Mouse (Mus musculus) Patski (cell line): ENCODE results near the gene Stip1. TPM values are rescaled to one million over a fixed set of nuclear protein-coding genes. Genes with fewer than 3 reads are reported as not detected.
"Not testable (repeated sequence)": the region's sequence is repeated elsewhere in the genome, so short reads cannot be mapped to it uniquely, and the experiment has no call there.

Experiments used
- ATAC-seq: fragments of 100-300 bp; one replicate; pipeline ENCODE4 v1.8.0; 2021
- CTCF ChIA-PET: fragments of 350-600 bp; sonication (Branson Sonifier 250); formaldehyde crosslinking; loops from one replicate; lab custom pipeline; 2022; ENCODE audit warnings: inconsistent platforms; lab: Charles Lee
- POLR2A ChIA-PET: fragments of 350-600 bp; sonication (Branson Sonifier 250); formaldehyde crosslinking; loops from one replicate; lab custom pipeline; 2022; ENCODE audit warnings: antibody characterized with exemption, inconsistent platforms; lab: Charles Lee
- DNase-seq: peaks from one replicate; pipeline ENCODE4 v3.0.0-alpha.2; 2011; ENCODE audit warnings: low read depth, low spot score
- H3K27me3 ChIP-seq: fragments of 371-371 bp; one replicate; pipeline ENCODE4 v1.5.1; 2021
- CTCF ChIP-seq: fragments of 100-300 bp; IDR thresholded peaks from one replicate; pipeline ENCODE4 v1.5.1; 2021
- in situ Hi-C: fragments of 300-500 bp; cut with MboI; formaldehyde crosslinking; loops from 3 replicates; pipeline ENCODE4 v1.11.1; 2018; ENCODE audit warnings: low pct_unique_long_range_greater_than_20kb, mixed read lengths
- polyA plus RNA-seq: library from polyadenylated mRNA; unstranded; gene quantifications from one replicate; pipeline ENCODE4 v1.2.3, GENCODE M21; 2021

The Stip1 gene
- polyA plus RNA-seq, 1 experiment from 2014 or later = 301 TPM

DNA sequence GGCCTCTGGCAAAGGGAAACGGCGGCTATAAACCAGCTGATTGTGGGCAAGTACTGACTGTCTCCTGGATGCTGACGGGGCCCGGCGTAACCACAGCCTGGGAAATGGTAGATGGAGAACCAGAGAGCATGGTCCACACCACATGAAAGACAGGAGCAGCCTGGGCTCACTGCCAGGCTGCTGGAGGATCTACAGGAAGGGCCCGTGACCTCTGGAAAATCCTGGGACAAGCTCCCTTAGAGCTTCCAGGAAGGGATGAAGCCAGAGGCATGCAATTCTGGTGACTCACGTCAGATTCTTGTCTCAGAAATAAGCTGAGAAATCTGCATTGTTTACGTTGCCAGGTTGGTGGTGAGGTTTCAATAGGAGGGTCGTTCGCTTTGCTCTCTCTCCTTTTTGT lies 15.0 kb upstream of the Stip1 start:
- H3K27me3 ChIP-seq = no peaks in the 10 kb centered on the region
- in situ Hi-C loops = loop anchor here (5.0 kb wide), 1 partner anchor 363 kb away; the partner anchor contains the start of gene 2700081O15Rik
- ATAC-seq = peak; percentile 34
- ChIA-PET POLR2A (interaction anchor here (1.1 to 1.7 kb wide), 3 partner anchors 10 to 31 kb away, joined by 3 to 6 read pairs (median 3); no protein-coding TSS in a partner anchor), CTCF (interaction anchor here (1.3 to 2.8 kb wide), 4 partner anchors 10 to 75 kb away, joined by 3 to 11 read pairs (median 7); no protein-coding TSS in a partner anchor)
- no peak for TF ChIP-seq CTCF
- peak; percentile 84 for DNase-seq

DNA sequence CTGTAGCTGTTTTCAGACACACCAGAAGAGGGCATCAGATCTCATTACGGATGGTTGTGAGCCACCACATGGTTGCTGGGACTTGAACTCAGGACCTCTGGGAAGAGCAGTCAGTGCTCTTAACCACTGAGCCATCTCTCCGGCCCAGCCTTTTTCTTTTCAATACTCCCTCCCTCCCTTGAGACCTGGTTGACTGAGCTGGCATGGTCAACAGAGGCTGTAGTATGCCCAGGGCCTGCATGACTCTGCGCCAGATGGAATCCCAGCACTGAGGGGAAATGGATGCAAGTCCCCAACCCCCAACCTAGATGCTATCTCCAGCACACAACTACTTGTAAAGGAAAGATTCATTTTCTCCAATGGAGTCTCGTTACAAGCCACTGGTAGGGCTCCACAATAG lies 13.6 kb upstream of the Stip1 start:
- H3K27me3 ChIP-seq, DNase-seq, CTCF ChIA-PET, POLR2A ChIA-PET, in situ Hi-C loops, ATAC-seq: not testable (repeated sequence)

DNA sequence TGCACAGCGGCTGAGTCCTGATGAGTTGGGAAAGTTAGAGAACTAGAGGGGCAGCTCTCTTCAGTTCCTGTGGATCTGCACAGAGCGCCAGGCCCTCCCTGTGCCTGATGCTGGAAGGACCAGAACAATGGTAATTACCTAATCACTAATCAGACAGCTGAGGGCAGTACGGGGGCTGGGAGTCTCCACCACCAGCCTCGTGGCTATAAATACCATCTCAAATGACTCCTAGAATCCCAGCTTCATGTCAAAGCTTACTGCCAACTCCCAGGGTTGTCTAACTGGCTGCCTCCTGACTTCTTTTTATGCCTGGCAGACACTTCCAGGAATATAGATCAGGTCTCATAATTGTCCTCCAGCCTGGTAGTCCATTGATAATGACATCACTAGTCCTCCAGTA lies 4.9 kb upstream of the Stip1 start:
- no peak for DNase-seq

DNA sequence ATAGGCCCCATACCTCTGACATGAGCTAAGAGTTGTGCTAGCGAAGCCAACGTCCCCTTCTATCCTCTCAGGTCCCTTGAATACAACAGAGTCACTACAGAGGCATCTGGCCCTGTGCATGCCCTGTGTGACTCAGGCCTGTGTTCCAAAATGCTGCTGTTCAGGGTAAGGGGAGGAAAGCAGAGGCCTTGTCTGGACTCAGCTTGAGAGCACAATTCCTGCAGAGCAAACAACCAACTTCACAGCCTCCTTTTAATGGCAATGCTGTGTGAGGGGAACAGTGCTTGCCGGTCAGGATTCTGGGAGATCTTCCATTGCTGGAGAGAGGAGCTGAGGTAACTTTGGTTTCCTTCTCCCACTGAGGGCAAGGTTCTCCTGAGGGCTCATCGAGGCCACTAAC lies 4.5 kb upstream of the Stip1 start:
- POLR2A ChIA-PET = no interaction called here

More for the DNA sequence above, 4.9 kb upstream of the Stip1 start:
- ChIA-PET CTCF (interaction anchor here (0.8 to 2.1 kb wide), 4 partner anchors 8 to 24 kb away, joined by 3 to 9 read pairs (median 5); partner anchors contain the start of gene Macrod1), POLR2A (interaction anchor here (0.8 kb wide), 1 partner anchor 11 kb away, joined by 3 read pairs; no protein-coding TSS in a partner anchor)
- ATAC-seq = no peak
- H3K27me3 ChIP-seq = no peaks in the 10 kb centered on the region
- no peak for TF ChIP-seq CTCF
- in situ Hi-C loops = no loop called here

DNA sequence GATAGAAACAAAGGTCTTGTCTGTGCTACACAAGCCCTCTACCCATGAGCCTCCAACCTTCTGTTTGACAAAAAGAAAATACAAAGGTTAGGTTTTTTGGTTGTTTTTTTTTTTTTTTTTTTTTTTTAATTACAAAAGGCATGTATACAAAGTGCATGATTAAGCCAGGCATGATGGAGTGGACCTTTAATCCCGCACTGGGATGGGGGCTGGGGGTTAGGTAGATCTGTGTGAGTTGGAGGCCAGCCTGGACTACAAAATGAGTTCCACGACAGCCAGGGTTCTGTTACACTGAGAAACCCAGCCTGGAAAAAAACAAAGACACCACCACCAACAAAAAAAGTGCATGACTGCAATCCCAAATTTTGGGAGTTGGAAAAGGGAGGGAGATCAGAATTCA lies 1.4 kb upstream of the Stip1 start:
- DNase-seq (no peak), ATAC-seq (no peak)
- H3K27me3 ChIP-seq = no peaks in the 10 kb centered on the region
- TF ChIP-seq CTCF = no peak
- in situ Hi-C loops = no loop called here
- ChIA-PET CTCF (interaction anchor here (1.3 to 1.7 kb wide), 2 partner anchors 9 to 159 kb away, joined by 3 to 8 read pairs; no protein-coding TSS in a partner anchor), POLR2A (interaction anchor here (1.0 to 2.3 kb wide), 4 partner anchors 11 to 99 kb away, joined by 3 to 7 read pairs (median 4); partner anchors contain the start of genes Bad and Gpr137)

More for the DNA sequence above, 4.5 kb upstream of the Stip1 start:
- no peak for ATAC-seq
- in situ Hi-C loops = no loop called here
- no peaks in the 10 kb centered on the region for H3K27me3 ChIP-seq
- DNase-seq = no peak
- TF ChIP-seq CTCF = no peak
- CTCF ChIA-PET = interaction anchor here (0.8 to 2.1 kb wide), 5 partner anchors 8 to 104 kb away, joined by 3 to 9 read pairs (median 4); partner anchors contain the start of gene Macrod1

DNA sequence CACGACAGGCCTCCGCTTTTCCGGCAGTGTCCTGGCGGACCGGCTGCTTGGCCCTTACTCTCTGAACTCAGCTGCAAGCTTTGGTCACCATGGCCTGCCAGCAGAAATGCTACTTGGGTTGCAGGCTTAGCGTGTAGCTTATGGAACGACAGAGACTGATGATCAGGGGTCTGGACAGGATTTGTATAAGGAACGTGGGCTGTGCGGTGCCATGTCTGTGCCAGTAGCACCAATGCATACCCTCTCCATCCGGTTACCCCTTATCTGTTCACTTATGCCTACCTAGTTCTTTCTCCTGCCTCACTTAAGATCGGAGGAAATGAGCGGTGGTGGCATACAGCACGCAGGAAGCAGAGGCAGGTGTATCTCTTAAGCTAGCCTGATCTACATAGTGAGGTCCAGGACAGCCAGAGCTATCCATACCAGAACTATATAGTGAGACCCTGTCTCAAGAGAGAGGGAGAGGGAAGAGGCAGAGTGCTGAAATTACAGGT lies 917 bp upstream of the Stip1 start:
- in situ Hi-C loops = no loop called here
- POLR2A ChIA-PET = interaction anchor here (0.6 to 2.3 kb wide), 6 partner anchors 9 to 99 kb away, joined by 3 to 7 read pairs (median 3); partner anchors contain the start of genes Bad and Gpr137
- TF ChIP-seq CTCF = no peak
- ATAC-seq = no peak
- CTCF ChIA-PET = interaction anchor here (0.9 to 1.7 kb wide), 3 partner anchors 9 to 229 kb away, joined by 3 to 8 read pairs (median 3); no protein-coding TSS in a partner anchor
- no peak for DNase-seq
- H3K27me3 ChIP-seq = no peaks in the 10 kb centered on the region

DNA sequence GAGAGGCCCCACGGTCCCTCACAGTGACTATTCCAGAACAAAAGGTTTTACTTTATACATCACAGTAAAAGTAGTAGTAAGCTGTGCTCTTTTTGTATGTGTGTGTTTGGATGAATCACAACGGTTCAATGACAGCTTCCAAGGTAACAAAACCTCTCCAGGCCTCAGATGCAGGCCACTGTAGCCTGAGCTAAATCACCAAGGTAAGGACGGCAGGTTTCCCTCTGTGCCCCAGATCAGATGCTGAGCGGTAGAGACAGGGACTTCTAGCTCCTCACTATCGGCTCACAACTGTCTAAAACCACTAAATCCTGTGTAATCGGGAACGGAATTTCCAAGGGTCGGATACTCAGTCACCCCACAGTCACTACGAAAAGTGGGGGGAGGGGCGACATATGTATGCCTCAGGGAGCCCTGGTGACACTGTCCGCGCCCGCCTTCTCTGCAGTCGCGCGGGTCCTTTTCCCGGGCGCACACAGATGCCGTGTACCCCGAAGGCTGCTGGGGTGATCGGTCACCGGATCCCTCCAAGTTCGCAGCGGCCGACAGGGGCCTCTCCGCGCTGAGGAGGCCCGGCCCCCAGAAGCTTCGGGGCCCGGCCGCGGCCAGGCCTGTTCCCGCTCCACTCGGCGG lies 563 bp downstream of the Stip1 start:
- CTCF ChIA-PET = interaction anchor here (1.0 kb wide), 1 partner anchor 60 kb away, joined by 4 read pairs; no protein-coding TSS in a partner anchor
- ATAC-seq = peak; percentile 1
- in situ Hi-C loops = no loop called here
- no peak for TF ChIP-seq CTCF
- no peak for DNase-seq
- POLR2A ChIA-PET = interaction anchor here (0.9 to 2.3 kb wide), 3 partner anchors 17 to 97 kb away, joined by 7 to 8 read pairs (median 7); partner anchors contain the start of genes Bad, Gpr137, Macrod1 and Nudt22
- H3K27me3 ChIP-seq = no peaks in the 10 kb centered on the region

DNA sequence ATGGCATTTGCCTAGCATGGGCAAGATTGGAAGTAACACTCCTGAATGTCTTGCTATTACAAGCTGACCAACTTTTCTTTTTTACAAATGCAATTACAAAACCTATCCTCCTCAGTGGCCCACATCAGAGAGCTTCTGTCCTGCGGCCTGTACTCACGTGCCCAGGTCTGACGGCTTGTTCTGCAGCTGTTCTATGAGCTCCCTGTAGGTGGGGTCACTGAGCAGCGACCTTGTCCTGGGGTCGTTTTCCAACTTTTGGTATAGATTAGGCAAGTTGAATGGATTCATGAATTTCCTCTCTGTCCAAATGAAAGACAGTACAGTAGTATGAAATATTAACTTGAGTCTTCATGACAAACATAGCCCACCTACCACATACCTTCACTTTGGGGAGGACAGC lies 5.8 kb downstream of the Stip1 start:
- in situ Hi-C loops = no loop called here
- H3K27me3 ChIP-seq = no peaks in the 10 kb centered on the region
- CTCF ChIA-PET = interaction anchor here (1.2 to 3.5 kb wide), 3 partner anchors 9 to 18 kb away, joined by 3 to 19 read pairs (median 8); no protein-coding TSS in a partner anchor
- peak; percentile 15 for TF ChIP-seq CTCF
- POLR2A ChIA-PET = no interaction called here
- no peak for ATAC-seq
- no peak for DNase-seq

DNA sequence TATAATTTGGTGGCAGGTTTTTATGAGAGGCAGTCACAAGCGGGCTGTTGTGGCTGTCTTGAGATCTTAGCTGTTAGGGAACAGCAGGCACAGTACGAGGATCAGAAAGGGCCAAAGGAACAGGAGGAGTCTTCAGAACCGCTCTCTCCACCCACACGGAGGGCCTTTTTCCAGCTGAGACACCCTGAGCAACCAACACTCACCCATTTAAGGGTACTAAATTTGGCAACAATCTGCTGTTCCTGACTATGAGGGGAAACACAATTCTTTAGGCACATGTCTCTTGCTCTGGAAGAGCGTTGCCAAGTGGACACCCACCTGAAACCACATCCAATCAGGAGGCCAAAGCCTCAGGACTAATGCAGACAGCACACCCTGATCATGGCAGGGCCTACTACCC lies 10.2 kb downstream of the Stip1 start:
- H3K27me3 ChIP-seq = no peaks in the 10 kb centered on the region
- CTCF ChIA-PET = no interaction called here
- ATAC-seq = no peak
- no peak for DNase-seq
- POLR2A ChIA-PET = interaction anchor here (1.0 kb wide), 1 partner anchor 31 kb away, joined by 3 read pairs; no protein-coding TSS in a partner anchor
- TF ChIP-seq CTCF = no peak
- in situ Hi-C loops = no loop called here

DNA sequence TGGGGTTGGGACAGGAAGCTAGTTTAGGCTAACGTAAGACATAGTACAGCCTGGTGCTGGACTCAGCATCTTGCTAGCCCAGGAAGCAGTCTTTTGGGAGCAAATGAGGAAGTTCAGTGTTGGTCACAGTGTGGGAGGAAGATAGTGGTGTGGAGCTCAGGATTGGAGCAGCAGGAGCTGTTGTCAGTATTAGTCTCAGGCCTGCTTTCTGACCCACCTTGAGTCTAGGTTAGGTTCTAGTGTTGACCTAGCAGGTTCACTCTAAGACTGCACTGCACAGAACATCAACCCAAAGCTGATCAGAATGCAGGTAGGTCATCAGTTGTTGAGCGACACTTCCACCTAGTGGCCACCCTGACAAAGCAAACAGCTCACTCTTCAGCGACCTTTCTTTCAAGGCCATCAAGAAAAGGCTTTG lies 19.5 kb downstream of the Stip1 start:
- POLR2A ChIA-PET = interaction anchor here (0.5 to 0.6 kb wide), 2 partner anchors 19 to 46 kb away, joined by 3 read pairs; no protein-coding TSS in a partner anchor
- in situ Hi-C loops = loop anchor here (25.0 kb wide), 1 partner anchor 533 kb away; no protein-coding TSS in a partner anchor
- no peaks in the 10 kb centered on the region for H3K27me3 ChIP-seq
- TF ChIP-seq CTCF = no peak
- no peak for DNase-seq
- CTCF ChIA-PET = interaction anchor here (0.8 to 3.2 kb wide), 14 partner anchors 11 to 98 kb away, joined by 3 to 19 read pairs (median 4); partner anchors contain the start of genes Bad, Catsperz, Esrra and Nudt22
- no peak for ATAC-seq
